Mouse (Mus musculus): ENCODE results near the gene Il1rapl2.
"Not testable (repeated sequence)": the region's sequence is repeated elsewhere in the genome, so short reads cannot be mapped to it uniquely, and the experiment has no call there.

The Il1rapl2 gene

DNA sequence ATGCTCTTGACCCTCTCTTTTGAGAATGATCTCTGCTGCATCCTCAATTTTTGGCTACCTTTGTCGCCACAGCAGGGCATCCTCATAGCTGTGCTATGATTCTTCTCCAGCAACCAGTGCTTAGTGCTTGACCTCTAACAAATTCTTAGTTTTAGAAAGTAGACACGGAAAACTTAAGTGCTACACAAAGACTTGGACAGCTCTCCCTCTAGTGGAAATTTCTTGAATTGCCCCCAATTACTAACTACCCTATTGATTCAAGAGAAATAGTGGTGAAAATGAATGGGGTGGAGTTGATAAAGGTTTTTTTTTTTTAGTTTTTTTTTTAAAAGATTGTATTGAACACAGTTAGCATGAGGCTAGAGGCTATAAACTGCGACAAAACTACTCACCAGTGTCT, 599.7 kb downstream of the Il1rapl2 start:
- no peak for DNase-seq (ENCODE audit: low read depth)

- DNase-seq (ENCODE audit: low read depth) = no peak
Observed at GRCm38 (mm10) chrX:138209480-138209879, 639.1 kb downstream of the Il1rapl2 start, which contains the start of gene Tex13a. TSS of gene Tex13a (minus strand) at chrX:138209580.

DNA sequence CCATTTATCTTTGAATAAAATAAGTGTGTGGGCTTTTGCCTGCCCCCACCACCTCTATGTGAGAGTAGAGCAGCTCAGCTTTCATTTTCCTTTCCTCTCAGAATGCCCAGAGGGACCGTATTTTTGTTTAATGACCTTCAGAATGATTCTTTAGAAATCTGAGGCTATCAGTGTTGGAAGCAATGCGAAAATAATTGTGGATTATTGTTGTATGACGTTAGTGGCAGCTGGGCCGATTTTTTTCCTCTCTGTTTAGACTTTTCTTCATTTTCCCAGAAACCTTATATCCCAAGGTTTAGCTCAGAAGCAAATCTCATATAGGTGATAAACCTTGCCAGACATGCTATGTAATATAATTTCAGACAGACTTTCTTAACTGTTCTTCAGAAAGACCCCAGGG, 664.2 kb downstream of the Il1rapl2 start:
- no peak for DNase-seq (ENCODE audit: low read depth)

- not testable (repeated sequence) for DNase-seq (ENCODE audit: low read depth)
Observed at GRCm38 (mm10) chrX:138348736-138349135, 778.3 kb downstream of the Il1rapl2 start.

DNA sequence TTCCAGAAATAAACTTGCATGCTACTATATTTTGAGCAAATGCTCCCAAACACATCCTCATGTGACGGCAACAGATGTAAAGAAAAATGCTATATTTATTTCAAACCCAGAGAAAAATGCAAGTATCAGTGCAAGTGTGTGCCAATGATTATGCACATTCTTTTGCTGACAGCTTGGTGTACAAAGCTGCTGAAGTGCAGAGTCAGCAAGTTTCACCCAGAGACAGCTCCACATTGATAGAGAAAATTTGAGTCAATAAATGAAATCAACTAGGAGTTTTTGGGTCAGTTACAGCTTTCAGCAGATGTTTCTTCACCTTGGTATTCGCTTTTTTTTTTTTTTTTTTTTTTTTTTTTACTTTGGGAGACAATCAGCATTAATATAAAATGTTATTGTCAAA, 863.4 kb downstream of the Il1rapl2 start:
- no peak for DNase-seq (ENCODE audit: low read depth)

GRCm38 (mm10) chrX:138437939-138438338, 867.5 kb downstream of the Il1rapl2 start:
- no peak for DNase-seq (ENCODE audit: low read depth)

DNA sequence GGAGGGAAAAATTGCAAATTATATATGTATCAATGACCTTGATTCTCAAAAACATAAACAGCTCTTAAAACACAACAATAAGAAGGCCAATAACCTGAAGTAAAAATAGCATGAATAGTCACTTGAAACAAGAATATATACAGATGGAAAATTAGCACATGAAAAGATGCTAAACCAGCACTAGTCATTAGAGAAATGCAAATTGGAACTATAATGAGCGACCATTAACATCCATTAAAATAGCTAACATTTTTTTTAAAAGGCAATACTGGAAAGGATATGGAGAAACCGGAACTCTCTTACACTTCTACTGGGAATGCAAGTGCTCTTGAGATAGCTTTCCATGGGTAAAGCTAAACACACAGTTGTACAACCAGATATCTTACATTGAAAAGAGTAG, 879.4 kb downstream of the Il1rapl2 start:
- DNase-seq (ENCODE audit: low read depth) = no peak

DNA sequence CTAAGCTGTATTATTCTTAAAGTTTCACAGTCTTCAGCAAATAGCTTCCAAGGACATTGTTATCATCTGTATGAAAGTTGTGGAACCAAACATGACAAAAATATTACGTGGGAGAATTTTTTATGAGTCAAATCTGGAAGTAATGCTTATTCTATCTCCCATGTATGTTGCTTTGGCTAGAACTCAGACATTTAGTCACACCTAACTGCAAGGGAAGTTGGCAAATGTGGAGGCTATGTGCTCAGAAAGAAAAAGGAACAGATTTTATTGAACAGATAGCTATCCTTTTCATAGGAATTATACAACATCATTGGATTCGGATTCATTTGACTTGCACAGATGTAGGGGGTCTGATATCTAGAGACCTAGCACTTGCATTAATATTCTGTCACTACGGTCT, 908.1 kb downstream of the Il1rapl2 start:
- no peak for DNase-seq (ENCODE audit: low read depth)

- DNase-seq (ENCODE audit: low read depth) = no peak
Observed at GRCm38 (mm10) chrX:138500510-138500909, 930.1 kb downstream of the Il1rapl2 start.

GRCm38 (mm10) chrX:138505049-138505448, 934.6 kb downstream of the Il1rapl2 start:
- DNase-seq (ENCODE audit: low read depth) = no peak

- DNase-seq (ENCODE audit: low read depth) = no peak
Observed at GRCm38 (mm10) chrX:138620106-138620505, 1049.7 kb downstream of the Il1rapl2 start.

DNA sequence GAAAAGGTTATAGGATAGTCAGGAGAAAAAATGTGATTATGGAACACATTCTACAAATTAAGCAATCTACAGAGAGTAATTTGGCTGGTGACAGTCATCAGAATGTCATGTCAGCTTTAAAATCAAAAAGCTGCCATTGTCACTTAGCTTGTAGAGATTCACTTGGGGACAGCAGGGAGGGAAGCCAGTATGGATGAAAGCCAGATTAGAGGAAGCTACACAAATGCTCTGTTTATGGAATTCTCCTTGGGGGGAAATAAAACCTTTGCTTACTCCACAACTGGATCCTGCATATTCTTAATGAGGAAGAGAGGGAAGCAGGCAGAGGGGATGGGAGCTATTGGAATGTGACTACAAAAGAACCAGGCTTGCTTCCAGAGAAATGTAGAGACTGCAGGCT, 1054.9 kb downstream of the Il1rapl2 start:
- no peak for DNase-seq (ENCODE audit: low read depth)

DNA sequence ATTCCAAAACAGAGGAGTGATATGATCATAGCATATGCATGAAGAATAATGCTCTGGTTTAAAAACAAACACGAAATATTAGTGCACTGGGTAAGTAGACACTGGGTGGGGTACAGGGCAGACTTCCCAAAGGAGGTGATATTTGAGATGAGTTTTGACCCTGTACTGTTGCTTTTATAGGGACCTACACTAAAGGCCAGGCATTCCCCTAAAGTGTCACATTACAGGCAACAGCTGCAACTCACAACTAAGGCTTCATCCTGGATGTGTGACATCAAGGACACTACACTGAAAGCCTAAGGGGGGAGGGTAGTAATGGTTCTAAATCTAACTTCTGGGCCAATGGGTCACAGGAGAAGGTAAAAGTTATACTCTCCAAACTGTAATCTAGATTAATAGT, 1152.0 kb downstream of the Il1rapl2 start:
- DNase-seq (ENCODE audit: low read depth) = no peak

DNA sequence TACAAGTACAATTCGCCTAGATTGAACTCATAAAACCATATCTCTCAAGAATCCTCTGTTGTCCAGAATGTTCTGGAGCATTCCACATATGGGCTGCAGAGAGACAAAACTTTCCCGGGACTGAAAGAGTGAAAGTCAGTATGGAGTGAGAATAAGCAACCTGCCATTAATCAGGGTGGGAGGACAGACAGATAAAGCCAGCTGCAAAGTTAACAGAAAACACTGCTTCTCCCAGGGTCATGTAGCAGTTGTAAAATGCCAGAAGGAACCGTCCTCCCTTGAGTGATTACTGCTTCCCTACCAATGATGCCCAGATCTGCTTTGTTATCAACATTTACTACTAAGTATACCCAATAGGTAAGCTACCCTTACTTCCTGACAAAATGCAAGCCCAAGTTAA, 1230.5 kb downstream of the Il1rapl2 start:
- DNase-seq (ENCODE audit: low read depth) = no peak

DNA sequence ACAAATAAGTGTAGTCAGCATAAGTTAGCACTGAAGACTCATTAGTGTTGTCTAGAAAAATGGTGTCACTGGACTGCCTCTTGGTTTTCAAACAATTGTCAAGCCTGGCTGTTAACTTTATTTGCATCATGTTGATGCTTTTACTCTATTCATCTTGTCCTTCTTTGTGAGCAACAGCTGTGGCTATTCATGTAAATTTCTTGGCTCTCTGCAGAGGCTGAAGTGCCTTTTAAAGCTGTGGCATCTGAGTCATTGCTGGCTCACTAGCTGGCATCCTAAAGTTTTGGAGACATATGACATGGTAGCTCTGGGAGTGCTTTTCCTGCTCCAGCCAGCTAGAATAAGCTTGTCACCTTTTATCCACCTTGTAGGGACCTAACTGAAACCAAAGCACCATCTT, 1261.5 kb downstream of the Il1rapl2 start:
- DNase-seq (ENCODE audit: low read depth) = no peak

DNA sequence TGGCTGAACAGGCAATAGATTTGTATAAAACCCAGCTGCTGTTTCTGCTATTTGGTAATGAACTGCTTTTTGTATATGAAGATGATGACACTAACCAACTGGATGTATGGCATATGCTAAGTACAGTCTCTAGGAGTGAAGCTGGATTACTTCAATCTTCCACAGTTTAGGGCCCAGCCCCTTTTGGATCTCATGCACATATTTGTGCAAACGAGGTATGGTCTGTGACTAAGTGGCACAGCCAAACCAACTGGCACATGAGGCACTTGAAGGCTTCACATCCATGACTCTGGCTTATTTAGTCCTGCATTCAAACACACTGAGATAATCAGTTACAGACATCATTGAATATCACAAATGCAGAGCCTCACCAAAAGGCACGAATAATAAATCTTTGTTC, 1263.5 kb downstream of the Il1rapl2 start:
- DNase-seq (ENCODE audit: low read depth) = no peak

GRCm38 (mm10) chrX:138838381-138838780, 1268.0 kb downstream of the Il1rapl2 start:
- no peak for DNase-seq (ENCODE audit: low read depth)
